Mouse (Mus musculus) T-helper 1 cell (primary cell): Measurements from ENCODE around the gene Cst9.

Source experiments
- in situ Hi-C: fragments of 300-600 bp; cut with MboI, MseI; formaldehyde crosslinking; loops from one replicate; pipeline ENCODE4 v1.15.1; 2025; ENCODE audit warnings: high pct_unique_total_duplicates

Cst9 gene

DNA sequence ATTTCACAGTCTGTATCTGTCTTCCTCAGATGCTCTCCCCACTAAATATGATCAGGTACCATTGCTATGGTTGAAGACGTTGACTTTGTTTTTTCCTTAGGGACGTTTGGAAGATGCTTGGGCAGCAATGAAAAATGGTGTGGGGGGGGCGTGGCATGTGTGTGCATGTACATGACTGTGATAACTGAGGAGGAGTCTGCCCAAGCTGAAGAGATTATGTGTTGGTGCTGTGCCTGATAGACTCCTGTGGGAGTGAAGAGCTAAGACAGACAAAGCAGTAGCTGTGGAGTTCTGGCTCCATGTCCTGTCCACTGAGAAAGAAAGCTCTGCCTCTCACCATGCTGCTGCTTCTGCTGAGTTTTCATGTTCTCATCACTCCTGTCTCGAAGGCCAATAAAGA, at the start of gene Cst9:
Gene Cst9, plus strand, starts transcription at position 236 of the 400 bp plus-strand sequence.
- in situ Hi-C loops: no loop called here

DNA sequence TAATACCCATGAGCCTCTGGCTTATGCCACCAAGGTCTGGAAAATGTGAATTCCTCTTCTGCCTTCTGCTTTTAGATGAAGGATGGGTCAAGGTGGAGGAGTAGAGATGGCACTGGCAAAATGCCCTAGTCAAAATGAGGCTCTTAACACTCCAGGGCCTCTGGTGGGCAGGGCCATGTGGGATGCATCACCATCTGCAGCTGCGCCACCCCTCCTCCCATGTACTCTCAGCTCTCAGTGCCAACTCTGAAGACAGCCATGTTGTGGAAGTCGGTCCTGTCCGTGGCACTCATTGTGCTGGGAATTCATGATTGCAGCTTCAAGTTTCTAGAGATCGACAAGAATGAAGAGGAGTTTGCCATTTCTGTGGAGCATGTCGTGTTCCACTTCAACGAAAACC, 45.8 kb upstream of the Cst9 start, which contains the start of gene Cst12:
Gene Cst12, plus strand, starts transcription at position 220 of the 400 bp plus-strand sequence.
- in situ Hi-C loops: no loop called here

DNA sequence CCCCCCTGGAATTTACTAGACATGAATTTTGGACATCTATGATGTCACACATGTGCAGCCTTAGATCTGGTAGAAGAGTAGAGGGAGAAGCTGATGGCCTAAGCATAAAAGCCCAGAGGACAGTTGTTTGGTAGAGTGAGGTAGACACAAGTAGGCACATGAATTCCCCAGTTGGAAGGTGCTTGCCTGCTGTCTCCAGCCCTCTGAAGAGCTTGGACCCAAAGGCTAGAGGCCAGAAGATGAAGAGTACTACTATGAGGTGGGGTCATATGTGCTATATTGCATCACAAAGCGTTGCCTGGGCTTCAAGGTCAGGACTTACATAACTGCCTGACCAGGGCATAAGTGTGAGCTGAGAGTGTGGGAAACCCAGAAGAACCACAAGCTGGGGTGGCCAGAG, 36.5 kb upstream of the Cst9 start, which contains the start of gene Cst8:
Gene Cst8, plus strand, starts transcription at position 301 of the 400 bp plus-strand sequence.
- in situ Hi-C loops: no loop called here

DNA sequence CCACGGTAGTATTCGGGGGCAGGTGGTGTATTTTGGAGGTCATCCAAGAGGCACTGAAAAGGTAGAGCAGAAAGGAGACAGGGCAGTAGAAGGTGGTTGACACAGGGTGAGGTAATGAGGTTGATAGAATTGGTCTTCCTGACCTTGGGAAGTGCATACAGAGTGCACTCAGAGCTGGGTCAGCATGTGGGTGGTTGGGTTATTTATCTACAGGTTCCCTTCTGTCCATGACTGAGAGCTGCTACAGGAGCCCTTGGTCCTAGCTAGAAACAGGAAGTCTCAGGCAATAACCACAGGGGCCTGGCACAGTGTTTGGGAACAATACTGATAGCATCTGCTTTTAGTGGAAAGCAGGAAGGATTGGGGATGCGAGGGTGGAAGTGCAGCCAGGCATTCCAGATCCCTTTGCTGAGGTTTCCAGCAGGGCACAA, 33.4 kb upstream of the Cst9 start:
- in situ Hi-C loops: no loop called here

DNA sequence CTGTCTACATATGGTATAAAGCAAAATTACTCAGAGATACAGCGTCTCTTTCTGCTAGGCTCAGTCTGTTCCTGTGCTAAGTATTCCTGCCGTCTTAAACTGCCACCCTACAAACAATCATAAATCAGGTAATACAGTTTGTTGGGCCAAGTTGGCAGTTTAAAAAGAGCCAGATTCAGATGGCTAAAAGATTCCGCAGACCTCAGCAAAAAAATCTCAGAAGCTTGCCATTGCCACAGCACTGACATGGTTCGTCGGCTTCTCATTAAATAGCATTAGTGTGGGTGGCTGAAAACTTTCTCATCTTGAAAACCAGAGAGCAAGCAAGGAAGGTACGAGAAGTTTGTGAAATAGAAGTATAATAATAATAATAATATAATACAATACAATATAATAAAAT, 28.3 kb upstream of the Cst9 start:
- in situ Hi-C loops: no loop called here

DNA sequence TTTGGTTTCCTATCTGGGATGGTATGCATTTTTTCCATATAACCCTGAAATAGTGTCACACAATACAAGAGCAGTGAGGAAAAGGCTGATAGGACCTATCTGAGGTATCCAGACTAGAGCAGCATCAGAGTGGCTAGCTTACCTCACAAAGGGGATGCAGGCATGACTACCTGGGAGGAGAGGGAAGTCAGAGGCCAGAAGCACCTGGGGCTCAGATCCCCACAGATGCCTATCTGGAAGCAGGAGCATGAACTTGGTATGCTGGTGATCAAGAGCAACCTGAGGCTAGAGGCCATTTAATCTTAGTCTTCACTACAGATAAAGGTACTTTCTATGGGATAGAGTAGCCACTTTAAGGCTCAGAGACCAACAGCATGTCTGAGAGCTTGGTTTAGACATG, 15.0 kb upstream of the Cst9 start, which contains the start of gene Cst13:
Gene Cst13, plus strand, starts transcription at position 173 of the 400 bp plus-strand sequence.
- in situ Hi-C loops: no loop called here

DNA sequence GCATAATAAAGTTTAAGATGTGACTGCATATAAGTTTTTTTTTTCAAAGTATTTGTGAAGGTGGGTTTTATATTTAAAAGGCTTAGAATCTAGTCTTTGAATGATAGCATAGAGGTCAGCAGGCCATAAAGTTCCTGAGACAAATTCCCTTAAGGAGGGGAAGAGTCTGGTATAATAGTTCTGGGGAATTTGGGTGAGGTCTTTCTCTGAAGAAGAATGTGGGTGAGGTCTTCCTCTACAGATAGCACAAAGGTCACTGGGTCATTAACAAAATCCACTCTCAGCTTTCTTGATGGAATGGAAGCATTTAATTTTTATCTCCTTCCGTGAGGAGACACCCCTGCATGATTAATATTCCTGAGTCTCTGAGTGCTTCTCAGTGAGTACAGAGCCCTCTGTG, 9.0 kb upstream of the Cst9 start:
- in situ Hi-C loops: no loop called here

DNA sequence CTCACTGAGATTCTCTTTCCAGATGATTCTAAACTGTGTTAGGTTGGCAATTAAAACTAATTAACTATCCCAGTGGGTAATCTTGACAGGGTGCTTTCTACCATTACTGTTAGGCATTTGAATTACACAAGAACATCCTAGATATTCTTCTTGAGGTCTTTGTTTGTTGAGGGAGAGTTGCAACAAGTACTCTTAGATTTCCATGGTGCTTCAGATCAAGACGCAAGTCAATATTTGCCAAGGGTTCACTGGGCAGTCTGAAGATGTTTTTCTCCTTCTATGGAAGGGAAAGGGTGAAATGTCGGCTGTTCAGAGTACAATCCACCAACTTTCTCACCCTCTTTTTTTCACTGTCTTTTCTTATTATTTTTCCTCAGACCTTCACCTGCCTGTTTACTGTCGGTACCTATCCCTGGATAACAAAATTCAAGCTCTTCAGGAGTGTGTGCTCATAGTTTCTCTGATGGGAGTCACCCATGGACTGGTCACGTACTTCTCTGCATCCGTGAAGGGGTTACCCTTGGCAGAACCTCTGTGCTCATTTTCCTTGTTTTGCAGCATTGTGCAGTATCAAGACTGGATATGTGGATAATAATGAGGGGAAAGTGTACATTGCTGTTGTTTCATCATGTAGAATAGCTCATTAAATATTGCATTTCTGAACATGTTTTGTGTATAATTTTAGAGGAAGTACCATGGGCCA, 3.3 kb downstream of the Cst9 start:
- in situ Hi-C loops: no loop called here

DNA sequence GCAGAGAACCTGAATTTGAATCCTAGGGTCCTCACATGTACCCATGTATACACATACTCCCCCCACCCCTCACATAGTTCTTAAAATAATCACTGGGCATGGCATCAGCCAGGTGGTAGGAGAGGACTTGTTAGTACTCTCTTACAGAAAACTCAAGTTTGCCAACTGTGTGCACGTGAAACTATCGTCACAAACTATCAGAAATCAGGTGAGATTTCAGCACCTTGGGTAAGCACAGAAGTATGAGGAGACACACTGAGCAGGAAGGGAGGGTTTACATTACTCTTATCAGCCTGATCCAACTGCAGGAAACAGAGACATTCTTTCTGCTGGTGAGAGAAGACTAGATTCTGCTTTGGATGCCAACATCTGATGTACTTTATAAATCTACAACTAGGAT, 4.3 kb downstream of the Cst9 start:
- in situ Hi-C loops: no loop called here

DNA sequence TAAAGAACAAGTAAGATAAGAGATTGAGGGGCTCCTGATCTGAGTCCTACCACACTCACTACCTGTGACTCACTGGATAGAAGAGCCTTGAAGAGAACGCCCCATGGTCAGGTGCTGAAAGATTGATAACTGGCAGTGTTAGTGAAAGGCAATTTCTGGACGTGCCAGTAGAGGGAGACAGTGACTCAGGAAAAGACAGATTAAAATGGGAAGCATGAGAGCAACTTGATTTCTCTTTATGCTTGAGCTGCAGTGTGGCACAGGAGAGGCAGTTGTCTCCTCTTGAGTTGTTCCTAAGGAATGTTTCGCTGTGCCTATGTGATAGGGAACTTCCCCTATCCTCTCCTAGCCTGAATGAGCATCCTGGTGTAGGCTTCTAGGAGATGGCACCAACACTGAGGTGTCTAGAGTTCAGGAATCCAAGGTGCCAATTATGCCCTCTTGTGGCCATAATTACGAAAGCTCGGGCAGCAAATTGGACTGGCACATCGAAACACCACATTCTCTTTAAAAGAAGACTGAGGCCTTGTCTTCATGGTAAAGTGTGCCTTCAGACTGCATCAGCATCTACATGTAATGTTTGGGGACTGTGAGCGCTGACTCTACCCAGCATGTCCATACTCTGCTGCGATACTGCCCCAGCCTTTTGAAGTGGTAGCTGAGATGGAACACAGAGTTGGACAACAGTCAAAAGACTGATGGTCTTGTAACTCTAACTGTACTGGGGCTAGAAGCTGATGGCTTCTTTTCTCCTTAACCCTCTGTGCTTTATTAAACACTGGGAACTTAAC, 16.4 kb downstream of the Cst9 start:
- in situ Hi-C loops: loop anchor here (5.0 kb wide), 1 partner anchor 51 kb away; no protein-coding TSS in a partner anchor

DNA sequence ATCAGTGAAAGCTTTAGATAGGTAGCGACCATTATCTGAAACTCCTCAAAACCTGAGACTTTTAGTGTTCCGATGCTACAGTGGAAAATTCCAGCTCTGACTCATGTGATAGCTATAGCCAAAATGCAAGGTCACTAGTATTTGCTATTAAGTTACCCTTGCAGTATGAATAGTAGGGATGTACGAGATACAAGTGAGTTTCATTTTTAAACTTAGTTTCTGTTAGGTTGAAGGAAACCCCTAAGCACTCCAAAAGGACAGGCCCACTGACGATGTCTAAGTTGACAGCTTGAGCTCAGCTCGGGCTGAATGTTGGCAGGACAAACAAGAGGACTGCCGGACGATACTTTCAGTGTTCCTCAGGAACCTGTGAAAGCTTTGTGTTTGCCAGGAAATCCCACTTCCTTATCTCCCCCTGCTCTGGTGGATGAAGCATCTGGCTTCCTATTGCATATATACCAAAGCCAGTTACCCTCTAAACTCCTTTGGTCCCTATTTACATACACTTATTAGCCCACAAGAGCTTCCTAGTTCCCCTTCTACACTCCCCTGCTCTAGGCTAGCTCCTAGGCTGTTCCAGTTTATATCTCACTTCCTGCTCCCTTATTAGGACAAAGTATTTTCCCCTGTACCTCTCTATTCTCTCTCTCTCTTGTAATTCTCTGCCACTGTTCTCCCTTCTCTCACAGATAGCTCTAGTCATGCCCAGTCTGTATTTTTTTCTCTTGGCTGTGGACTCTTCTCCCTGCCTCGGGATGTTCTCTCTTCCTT, 21.9 kb downstream of the Cst9 start:
- in situ Hi-C loops: no loop called here

DNA sequence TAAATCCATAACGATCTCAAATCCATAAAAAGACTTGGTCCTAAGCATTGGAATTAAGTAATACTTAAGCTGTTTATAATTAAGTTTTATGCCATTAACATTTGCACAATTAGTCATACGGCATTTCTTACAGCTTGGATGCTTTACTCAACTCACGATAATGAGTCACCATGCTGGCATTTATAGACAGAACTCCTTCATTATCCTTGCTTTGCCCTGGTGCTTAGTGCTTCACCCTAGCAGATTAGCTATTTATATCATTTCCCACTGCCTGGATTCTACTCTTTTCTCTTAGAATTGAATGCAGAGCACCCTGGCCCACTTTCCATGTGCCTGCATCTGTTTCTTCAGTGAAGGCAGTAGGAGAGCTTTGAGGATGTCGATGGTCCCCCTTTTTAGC, 22.6 kb downstream of the Cst9 start:
- in situ Hi-C loops: no loop called here

DNA sequence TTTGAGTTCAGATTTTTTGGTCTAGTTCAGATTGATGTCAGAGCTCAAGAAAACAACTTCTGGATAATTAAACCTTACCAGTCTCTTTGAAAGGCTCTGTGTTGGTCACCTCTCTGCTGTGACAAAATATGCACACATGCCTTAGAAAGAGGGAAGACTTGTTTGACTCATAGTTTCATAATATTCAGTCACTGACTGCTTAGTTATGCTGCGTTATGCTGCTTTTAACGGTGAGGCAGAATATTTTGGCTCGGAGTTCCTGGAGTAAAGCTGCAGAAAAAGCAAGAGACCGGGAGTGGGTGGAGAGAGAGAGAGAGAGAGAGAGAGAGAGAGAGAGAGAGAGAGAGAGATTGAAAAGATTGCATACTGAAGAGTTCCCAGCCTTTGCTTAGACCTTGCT, 26.0 kb downstream of the Cst9 start:
- in situ Hi-C loops: no loop called here

DNA sequence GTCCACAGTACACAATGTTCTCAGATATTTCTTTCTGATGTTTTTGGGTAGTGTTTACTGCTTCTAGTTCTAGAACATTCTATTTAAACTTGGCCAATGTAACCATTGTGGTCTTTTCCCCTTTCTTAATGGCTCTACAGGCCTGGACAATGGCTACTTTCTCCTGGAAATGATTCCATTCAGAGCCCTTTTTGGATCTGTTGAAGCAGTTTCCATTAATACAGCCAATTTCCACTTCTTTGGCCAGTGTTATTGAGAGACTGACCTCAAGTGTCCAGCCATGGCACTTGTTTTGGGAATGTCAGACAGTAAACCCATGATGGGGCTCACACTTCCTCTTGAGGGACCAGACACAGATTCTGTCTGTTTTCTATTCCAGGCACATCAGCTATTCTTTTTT, 26.7 kb downstream of the Cst9 start:
- in situ Hi-C loops: no loop called here

DNA sequence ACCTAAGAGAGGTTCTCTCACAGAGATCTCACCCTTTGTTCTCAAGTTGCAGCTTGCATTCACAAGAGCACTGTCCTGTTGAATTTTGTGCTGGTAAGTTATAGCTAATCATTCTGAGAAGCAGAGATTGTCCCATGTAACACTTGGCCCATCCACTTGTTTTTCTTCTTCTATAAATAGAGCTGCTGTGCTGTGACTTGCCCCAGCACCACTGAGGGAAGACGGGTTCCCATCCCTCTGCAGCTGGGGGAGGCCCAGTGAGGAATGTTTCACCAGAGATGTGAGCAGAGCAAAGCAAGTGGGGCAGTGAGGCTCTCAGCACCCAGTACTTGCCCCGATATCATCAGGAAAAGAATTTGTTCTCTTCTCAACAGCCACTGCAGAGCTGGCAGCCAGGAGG, 30.0 kb downstream of the Cst9 start, which contains the start of gene 9230104L09Rik:
Gene 9230104L09Rik, minus strand, starts transcription at position 73 of the 400 bp plus-strand sequence.
- in situ Hi-C loops: no loop called here

DNA sequence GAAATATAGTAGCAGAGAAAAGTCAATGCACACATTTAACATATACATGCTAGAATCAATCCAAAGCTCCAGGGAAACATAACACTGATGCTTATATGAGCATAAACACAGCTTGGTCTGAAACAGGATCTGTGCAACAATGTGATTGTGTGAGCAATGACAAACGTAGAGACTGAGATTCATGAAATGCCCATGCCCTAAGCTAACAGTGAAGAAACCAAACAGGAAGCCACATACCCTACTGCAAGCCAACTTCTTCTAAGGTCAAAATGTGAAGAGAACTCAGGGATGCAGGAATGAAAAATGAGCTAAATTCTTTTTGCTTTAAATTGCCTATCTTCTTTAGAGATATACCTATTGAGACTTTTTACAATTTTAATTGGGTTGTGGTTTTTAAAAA, 34.0 kb downstream of the Cst9 start:
- in situ Hi-C loops: no loop called here

DNA sequence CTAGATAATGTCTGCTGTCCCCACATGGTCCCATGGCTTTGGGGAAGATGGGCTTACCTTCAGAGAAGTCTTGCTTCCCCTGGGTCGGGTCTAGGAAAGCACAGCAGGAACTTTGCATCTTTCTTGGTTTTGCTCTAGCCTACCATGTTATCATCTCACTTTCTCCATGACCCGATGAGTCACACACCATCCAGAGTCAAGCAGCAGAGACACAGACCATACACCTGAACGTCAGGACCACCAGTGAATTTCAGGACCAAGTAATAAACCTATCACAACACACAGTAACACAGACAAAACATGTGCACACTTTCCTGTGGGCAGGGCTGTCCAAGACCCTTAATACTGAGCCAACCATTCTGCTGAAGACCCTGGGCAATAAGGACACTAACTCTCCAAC, 35.6 kb downstream of the Cst9 start:
- in situ Hi-C loops: loop anchor here (5.0 to 10.0 kb wide), 2 partner anchors 196 to 1277 kb away; partner anchors contain the start of gene Nxt1

DNA sequence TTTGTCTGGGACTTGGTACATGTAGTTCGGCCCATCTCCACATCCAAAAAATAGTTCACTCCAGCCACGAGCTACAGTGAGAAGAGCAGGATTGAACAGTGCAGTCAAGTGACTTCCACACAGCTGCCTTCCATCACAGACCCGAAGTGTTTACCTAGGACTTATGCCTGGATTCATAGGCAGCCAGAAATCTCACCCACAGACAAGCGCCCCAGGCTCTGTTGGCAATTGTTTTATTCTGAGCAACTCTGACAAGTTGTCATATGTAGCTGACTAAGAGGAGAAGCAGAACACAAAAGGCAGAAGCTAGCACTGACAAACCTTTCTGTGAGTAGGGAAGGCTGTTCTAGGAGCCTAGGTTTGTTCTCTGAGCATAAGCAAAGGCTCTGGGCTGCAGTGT, 37.9 kb downstream of the Cst9 start:
- in situ Hi-C loops: loop anchor here (5.0 to 10.0 kb wide), 2 partner anchors 198 to 1274 kb away; partner anchors contain the start of gene Nxt1

DNA sequence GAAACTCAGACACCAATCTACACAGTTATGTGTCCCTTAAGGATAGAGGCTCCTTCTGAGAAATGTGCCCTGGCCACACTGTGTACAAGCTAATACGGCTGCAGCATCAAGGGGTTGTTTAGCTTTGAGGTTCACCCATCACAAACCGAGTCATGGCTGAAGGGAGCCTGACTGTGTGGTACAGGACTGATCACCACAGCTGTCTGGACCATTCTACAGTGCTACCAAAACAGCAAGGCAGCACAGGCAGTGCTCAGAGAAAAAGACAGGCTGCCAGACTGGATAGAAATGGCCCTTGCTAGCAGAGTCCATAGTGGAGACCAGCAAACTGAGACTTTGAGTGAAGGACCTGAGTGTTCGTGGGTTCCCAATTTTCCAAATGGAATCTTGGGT, 39.3 kb downstream of the Cst9 start:
- in situ Hi-C loops: loop anchor here (5.0 to 10.0 kb wide), 2 partner anchors 199 to 1273 kb away; partner anchors contain the start of gene Nxt1

DNA sequence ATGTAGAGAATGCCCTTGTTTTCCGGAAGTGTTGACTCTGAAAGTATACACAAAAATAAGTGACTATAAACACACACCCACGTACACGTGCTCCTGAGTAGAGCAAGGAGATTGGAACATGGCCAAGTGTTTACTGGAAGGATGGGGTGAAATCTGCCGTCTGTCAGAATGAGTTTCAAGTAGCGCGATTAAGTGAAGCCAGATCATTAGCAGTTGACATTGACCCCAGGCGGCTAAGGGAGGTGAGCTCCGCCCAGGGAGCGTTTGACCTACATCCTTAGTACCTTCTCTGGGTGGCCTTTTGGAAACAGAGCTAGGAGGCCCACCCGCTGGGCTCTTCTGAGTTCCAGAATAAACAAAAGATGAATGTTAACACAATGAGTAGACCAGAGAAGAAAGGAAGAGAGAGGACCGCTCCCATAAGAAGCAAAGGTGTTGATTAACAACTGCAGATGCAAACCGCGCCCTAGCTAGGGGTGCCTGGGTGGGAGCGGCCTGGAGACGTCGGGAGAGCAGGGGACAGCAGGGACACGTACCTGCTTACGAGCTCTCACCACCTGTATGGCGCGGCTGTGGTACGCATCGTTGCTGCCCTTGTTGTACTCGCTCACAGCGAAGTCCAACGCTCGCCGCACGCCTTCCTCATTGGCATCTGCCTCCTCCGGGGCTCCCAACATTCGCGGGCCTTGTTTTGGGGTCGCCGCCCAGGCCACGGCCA, 39.8 kb downstream of the Cst9 start:
- in situ Hi-C loops: loop anchor here (5.0 to 10.0 kb wide), 2 partner anchors 200 to 1273 kb away; partner anchors contain the start of gene Nxt1

DNA sequence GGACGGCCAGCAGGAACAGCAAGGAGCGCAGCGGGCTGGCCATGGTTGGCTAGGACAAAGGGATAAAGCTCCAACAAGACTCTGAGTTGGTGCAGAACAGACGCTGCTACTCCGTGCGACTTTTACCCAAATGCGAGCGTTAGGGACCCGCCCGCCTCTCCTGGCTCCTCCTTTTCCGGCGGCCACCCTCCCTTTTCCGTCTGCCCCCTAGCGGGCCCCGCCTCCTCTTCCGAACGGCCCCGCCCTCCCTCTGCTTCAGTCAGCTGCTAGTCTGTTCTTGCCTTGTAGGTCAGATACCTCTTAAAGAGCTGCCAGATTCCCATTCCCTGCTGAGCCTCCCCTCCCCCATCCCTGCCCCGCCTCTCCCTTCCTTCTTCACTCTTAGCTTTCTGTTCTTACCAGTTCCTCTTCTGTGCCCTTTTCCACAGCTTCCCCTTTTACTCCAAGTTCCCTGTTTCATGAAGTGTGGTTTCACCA, 40.4 kb downstream of the Cst9 start, which contains the start of gene Cst3:
Gene Cst3, minus strand, starts transcription at position 358 of the 477 bp plus-strand sequence.
- in situ Hi-C loops: loop anchor here (10.0 kb wide), 1 partner anchor 201 kb away; the partner anchor contains the start of gene Nxt1
